Mouse (Mus musculus) heart, adult 2 months (tissue): ENCODE measurements around the gene Galnt18. TPM values are rescaled to one million over a fixed set of nuclear protein-coding genes. Genes with fewer than 3 reads are reported as not detected.
A peak's percentile ranks its signal among the peaks of the same experiment; 100 is the strongest.

Source experiments
- DNase-seq, 2 experiments: peaks; one replicate each; pipeline ENCODE4 v3.0.0; 2021
- H3K27ac ChIP-seq: fragments of 200-600 bp; 2 replicates; pipeline ENCODE4 v1.8.1; 2022
- H3K27me3 ChIP-seq: fragments of 200-500 bp; 2 replicates; pipeline ENCODE4 v1.6.1; 2012; ENCODE audit warnings: mild to moderate bottlenecking, low read length, inconsistent platforms, mixed read lengths; ENCODE audit not compliant: control insufficient read depth, insufficient read depth
- H3K36me3 ChIP-seq: fragments of 200-500 bp; 2 replicates; pipeline ENCODE4 v1.6.1; 2012; ENCODE audit warnings: low read length, inconsistent platforms; ENCODE audit not compliant: control insufficient read depth, insufficient read depth
- H3K4me1 ChIP-seq: fragments of 200-500 bp; 2 replicates; pipeline ENCODE4 v1.6.1; 2011; ENCODE audit warnings: low read length; ENCODE audit not compliant: control insufficient read depth, insufficient read depth
- H3K4me3 ChIP-seq: fragments of 200-600 bp; 2 replicates; pipeline ENCODE4 v1.8.1; 2022
- H3K79me2 ChIP-seq: fragments of 200-500 bp; replicated peaks from 2 replicates; pipeline ENCODE4 v1.6.1; 2012; ENCODE audit warnings: mild to moderate bottlenecking, inconsistent platforms, low read length, moderate library complexity, mixed read lengths; ENCODE audit not compliant: control insufficient read depth, insufficient read depth
- H3K9ac ChIP-seq: fragments of 200-500 bp; 2 replicates; pipeline ENCODE4 v1.6.1; 2012; ENCODE audit warnings: low read depth, mild to moderate bottlenecking, control low read depth, inconsistent platforms, low read length, mixed read lengths
- CTCF ChIP-seq: fragments of 200-600 bp; IDR thresholded peaks from 2 replicates; pipeline ENCODE4 v1.8.1; 2022; ENCODE audit warnings: antibody characterized with exemption, mild to moderate bottlenecking, moderate library complexity
- EP300 ChIP-seq: fragments of 200-500 bp; IDR thresholded peaks from 2 replicates; pipeline ENCODE4 v1.6.1; 2011; ENCODE audit warnings: low read depth, low read length, control low read depth; ENCODE audit not compliant: insufficient read depth
- POLR2A ChIP-seq: fragments of 200-500 bp; IDR thresholded peaks from 2 replicates; pipeline ENCODE4 v1.6.1; 2011; ENCODE audit warnings: mild to moderate bottlenecking, low read depth, low read length, control low read depth; ENCODE audit not compliant: insufficient read depth
- WGBS: fragments of 180-500 bp; shearing (Covaris S2); methylation state at CpG from one replicate; pipeline ENCODE4 v1.1.7; 2018; 5-methylcytosine and 5-hydroxymethylcytosine counted together
- intact Hi-C: fragments of 180-260 bp; cut with DNase I; formaldehyde crosslinking; loops from one replicate; pipeline ENCODE4 v1.15.1; 2025
- polyA plus RNA-seq: library from polyadenylated mRNA; depleted of rRNA; stranded (reverse); fragments of >200 nt; gene quantifications from 2 replicates; pipeline ENCODE4 v1.2.3, GENCODE M21; 2012
- total RNA-seq, 2 experiments: library from RNA; stranded (reverse); gene quantifications; 2 replicates each; pipeline ENCODE4 v1.2.3; 2021

The Galnt18 gene
- total and polyA plus RNA-seq, 3 experiments: 11.4 to 13.6 (median 12.1) TPM

DNA sequence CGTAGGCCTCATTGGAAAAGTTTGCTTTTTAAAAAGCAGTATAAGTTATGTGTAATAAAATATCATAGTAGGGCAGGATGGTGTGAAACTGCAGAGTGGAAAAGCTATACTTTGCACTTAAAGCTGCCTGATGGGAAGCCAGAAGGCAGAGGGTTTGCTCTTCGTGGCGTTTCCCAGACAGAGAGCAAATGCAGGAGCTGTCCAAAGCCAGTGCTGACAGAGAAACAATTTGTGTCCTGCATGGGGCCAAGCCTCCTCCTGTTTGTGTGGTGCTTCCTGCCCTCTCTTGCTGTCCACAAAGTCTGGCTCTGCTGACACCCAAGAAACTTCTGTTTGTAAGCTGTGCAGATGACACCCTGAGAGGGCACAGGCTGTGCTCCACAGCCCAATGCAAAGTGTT, 220.8 kb downstream of the Galnt18 start:
- H3K4me1 ChIP-seq: no peaks in the 10 kb centered on the region

DNA sequence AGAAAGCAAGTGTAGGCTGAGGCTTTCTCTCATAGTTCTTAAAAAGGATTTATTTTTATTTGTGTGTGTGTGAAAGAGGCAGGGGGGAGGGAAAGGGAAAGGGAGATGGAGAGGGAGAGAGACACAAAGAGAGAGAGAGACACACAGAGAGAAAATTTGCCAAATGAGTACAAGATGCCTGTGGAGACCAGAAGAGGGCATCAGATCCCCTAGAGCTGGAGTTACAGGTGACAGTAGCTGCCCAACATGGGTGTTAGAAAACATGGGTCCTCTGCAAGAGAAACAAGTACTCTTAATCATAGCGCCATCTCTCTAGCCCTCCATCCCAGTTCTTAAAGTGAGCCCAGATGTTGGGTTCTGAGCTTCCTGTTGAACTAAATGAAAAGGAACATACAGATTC, 228.8 kb downstream of the Galnt18 start:
- H3K27ac ChIP-seq: no peak overlapping the region
- TF ChIP-seq POLR2A (no peak), EP300 (no peak), CTCF (peak; percentile 63)
- H3K4me1 ChIP-seq: no peaks in the 10 kb centered on the region
- no peaks in the 10 kb centered on the region for H3K79me2 ChIP-seq
- no peak for DNase-seq
- no peaks in the 10 kb centered on the region for H3K27me3 ChIP-seq
- no peak overlapping the region for H3K4me3 ChIP-seq
- no peaks in the 10 kb centered on the region; the same call in 1 of the 2 replicates for H3K36me3 ChIP-seq
- H3K9ac ChIP-seq: no peak overlapping the region
- intact Hi-C loops: loop anchor here (1.0 to 10.0 kb wide), 4 partner anchors 126 to 418 kb away; no protein-coding TSS in a partner anchor
- 84% methylated on average over 1 of the region's 1 CpGs for WGBS

More for the DNA sequence above, 220.8 kb downstream of the Galnt18 start:
- H3K4me3 ChIP-seq: no peak overlapping the region
- intact Hi-C loops: loop anchor here (10.0 kb wide), 1 partner anchor 306 kb away; no protein-coding TSS in a partner anchor
- no peak overlapping the region for H3K27ac ChIP-seq
- H3K27me3 ChIP-seq: no peaks in the 10 kb centered on the region
- H3K79me2 ChIP-seq: no peaks in the 10 kb centered on the region
- H3K36me3 ChIP-seq: no peaks in the 10 kb centered on the region
- TF ChIP-seq CTCF (no peak), EP300 (no peak), POLR2A (no peak)
- H3K9ac ChIP-seq: no peak overlapping the region
- DNase-seq: no peak
- 44% methylated on average over 3 of the region's 3 CpGs for WGBS

DNA sequence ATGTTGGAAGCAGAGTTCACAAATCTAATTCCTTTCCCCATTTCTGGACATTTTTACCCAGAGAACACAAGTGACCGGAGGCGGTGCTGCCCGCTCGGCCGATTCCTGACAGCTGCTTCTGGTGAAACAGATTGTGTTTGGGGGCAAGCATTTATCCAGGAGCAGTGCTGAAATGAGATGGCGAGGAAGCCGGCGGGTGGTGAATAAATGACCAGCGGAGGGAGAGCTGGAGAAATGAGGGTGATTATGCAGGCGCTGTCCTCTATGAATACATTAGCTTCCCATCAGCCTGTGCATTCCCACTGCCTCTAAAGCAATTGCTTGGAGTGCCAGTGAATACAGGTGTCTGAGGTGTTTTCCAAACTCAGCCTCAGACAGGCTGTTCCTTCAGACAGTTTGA, 232.7 kb downstream of the Galnt18 start:
- Histone ChIP-seq H3K9ac (no peak overlapping the region), H3K27ac (no peak overlapping the region), H3K79me2 (no peaks in the 10 kb centered on the region), H3K27me3 (no peaks in the 10 kb centered on the region), H3K4me3 (no peak overlapping the region), H3K4me1 (no peaks in the 10 kb centered on the region), H3K36me3 (no peaks in the 10 kb centered on the region; the same call in 1 of the 2 replicates)
- no peak for DNase-seq
- intact Hi-C loops: loop anchor here (10.0 kb wide), 1 partner anchor 362 kb away; no protein-coding TSS in a partner anchor
- TF ChIP-seq EP300: no peak
- TF ChIP-seq CTCF: no peak
- no peak for TF ChIP-seq POLR2A
- WGBS: 93% methylated on average over 10 of the region's 10 CpGs

DNA sequence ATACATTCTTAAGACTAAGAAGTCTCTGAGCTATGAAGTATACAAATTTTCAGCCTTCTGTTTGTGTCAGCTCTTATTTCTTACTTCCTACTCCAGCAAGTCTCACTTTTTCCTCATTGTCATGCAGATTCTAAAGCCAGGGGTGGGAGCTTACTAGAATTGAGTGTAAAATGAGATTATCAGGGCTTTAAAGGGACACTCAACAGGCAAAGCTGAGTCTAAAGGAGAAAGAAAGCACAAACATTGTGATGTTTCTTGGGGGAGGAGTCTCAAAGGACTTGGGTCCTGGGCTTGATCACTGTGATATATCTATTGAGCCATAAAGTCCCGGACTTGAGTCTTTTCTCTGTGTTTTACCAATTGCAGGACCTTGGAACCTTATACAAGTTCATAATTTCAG, 234.2 kb downstream of the Galnt18 start:
- Histone ChIP-seq H3K9ac (no peak overlapping the region), H3K79me2 (no peaks in the 10 kb centered on the region), H3K27ac (no peak overlapping the region), H3K4me3 (no peak overlapping the region), H3K36me3 (peaks cover 4% of the 10 kb centered on the region), H3K4me1 (no peaks in the 10 kb centered on the region), H3K27me3 (no peaks in the 10 kb centered on the region)
- intact Hi-C loops: loop anchor here (10.0 kb wide), 1 partner anchor 361 kb away; no protein-coding TSS in a partner anchor
- 95% methylated on average over 1 of the region's 1 CpGs for WGBS
- TF ChIP-seq CTCF: no peak
- TF ChIP-seq EP300: no peak
- no peak for TF ChIP-seq POLR2A
- no peak for DNase-seq

DNA sequence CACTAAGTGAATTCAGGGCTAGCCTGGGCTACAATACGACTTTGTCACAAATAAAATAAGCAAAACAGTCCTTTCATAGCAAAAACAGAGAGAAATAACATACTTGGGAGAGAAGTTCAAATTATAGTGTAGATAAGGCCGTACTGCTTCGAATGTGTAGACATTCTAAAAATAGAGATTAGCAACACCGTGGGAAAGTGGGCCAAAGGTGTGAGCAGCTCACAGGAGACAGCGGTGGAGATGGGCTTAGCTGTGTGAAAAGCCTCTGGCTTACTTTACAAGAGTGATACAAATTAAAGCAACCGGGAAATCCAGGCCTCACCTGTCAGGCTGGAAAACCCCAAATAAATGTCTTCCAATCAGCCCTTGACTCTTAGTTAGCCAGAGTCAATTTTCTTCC, 241.8 kb downstream of the Galnt18 start:
- peaks cover 9% of the 10 kb centered on the region; the same call in 1 of the 2 replicates for H3K36me3 ChIP-seq
- H3K4me3 ChIP-seq: no peak overlapping the region
- TF ChIP-seq EP300 (no peak), CTCF (no peak), POLR2A (no peak)
- peak in 1 of 2 experiments; percentile 17 for DNase-seq
- H3K27me3 ChIP-seq: no peaks in the 10 kb centered on the region
- WGBS: 41% methylated on average over 6 of the region's 6 CpGs
- no peak overlapping the region for H3K9ac ChIP-seq
- H3K27ac ChIP-seq: peak overlapping the region; percentile 6
- no peaks in the 10 kb centered on the region; the same call in 1 of the 2 replicates for H3K4me1 ChIP-seq
- intact Hi-C loops: no loop called here
- H3K79me2 ChIP-seq: no peaks in the 10 kb centered on the region

DNA sequence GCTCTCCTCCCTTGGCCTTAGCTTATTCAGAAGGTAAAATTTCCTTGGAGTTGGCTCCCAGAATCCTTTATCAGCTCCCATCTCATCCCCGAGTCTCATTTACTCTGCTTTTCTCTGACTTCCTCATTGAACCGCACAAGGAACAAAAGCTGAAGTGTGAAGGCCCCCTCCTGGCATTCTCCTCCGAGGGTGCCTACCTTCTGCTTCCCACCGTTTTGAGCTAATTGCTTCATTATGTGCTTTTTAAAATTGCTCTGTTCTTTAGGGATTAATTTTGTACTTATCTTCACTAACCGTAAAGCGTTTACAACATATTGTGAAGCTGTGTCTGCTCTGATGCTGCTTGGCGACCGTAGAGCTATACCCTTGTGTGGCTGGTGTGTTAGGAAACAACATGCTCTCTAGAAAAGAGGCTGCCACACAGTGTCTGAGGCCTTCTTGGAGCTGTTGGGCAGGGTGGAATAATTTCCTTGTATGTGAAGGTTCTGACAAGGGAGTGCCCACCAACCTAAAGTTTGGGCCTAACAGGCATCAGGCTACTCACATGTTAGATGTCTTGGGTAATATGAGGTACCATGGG, 244.9 kb downstream of the Galnt18 start:
- Histone ChIP-seq H3K27me3 (no peaks in the 10 kb centered on the region), H3K36me3 (peaks cover 5% of the 10 kb centered on the region; the same call in 1 of the 2 replicates), H3K79me2 (no peaks in the 10 kb centered on the region), H3K4me1 (no peaks in the 10 kb centered on the region; the same call in 1 of the 2 replicates), H3K4me3 (no peak overlapping the region), H3K27ac (no peak overlapping the region), H3K9ac (no peak overlapping the region)
- intact Hi-C loops: no loop called here
- DNase-seq: no peak
- TF ChIP-seq POLR2A (no peak), EP300 (no peak), CTCF (no peak)
- 83% methylated on average over 8 of the region's 8 CpGs for WGBS
